Mouse (Mus musculus): ENCODE results near the gene Trim17.
"Not testable (repeated sequence)": the region's sequence is repeated elsewhere in the genome, so short reads cannot be mapped to it uniquely, and the experiment has no call there.

The Trim17 gene

GRCm38 (mm10) chr11:58947798-58948528 is 6.5 kb upstream of the Trim17 start:
- no peak for DNase-seq

GRCm38 (mm10) chr11:58948542-58949479 is 5.7 kb upstream of the Trim17 start, which contains the start of gene Hist3h2ba:
Gene Hist3h2ba (plus strand): TSS chr11:58948920.
- DNase-seq: peak; percentile 48 to 71

GRCm38 (mm10) chr11:58949480-58950431 is 4.7 kb upstream of the Trim17 start:
- DNase-seq: no peak

- DNase-seq: no peak
Measured at GRCm38 (mm10) chr11:58951210-58951609, 3.3 kb upstream of the Trim17 start.

GRCm38 (mm10) chr11:58953351-58954169 is 925 bp upstream of the Trim17 start:
- peak; percentile 39 to 49 for DNase-seq

- DNase-seq: not testable (repeated sequence)
Measured at GRCm38 (mm10) chr11:58954170-58954419, 390 bp upstream of the Trim17 start.

GRCm38 (mm10) chr11:58955143-58955867 is 820 bp downstream of the Trim17 start:
- no peak for DNase-seq

GRCm38 (mm10) chr11:58955868-58956257 is 1.4 kb downstream of the Trim17 start:
- no peak for DNase-seq

GRCm38 (mm10) chr11:58957226-58957914 is 2.9 kb downstream of the Trim17 start:
- no peak for DNase-seq

GRCm38 (mm10) chr11:58958536-58958935 is 4.1 kb downstream of the Trim17 start:
- DNase-seq: no peak

GRCm38 (mm10) chr11:58959186-58959825 is 4.8 kb downstream of the Trim17 start:
- DNase-seq: no peak

GRCm38 (mm10) chr11:58959921-58960465 is 5.5 kb downstream of the Trim17 start:
- peak in 1 of 2 experiments; percentile 70 for DNase-seq

GRCm38 (mm10) chr11:58961364-58962177 is 7.1 kb downstream of the Trim17 start:
- no peak for DNase-seq

- no peak for DNase-seq
Measured at GRCm38 (mm10) chr11:58963543-58963942, 9.1 kb downstream of the Trim17 start.

GRCm38 (mm10) chr11:58964216-58964615 is 9.7 kb downstream of the Trim17 start:
- DNase-seq: no peak

GRCm38 (mm10) chr11:58965001-58965760 is 10.7 kb downstream of the Trim17 start:
- no peak for DNase-seq

- no peak for DNase-seq
Measured at GRCm38 (mm10) chr11:58967346-58967745, 12.9 kb downstream of the Trim17 start.

- no peak for DNase-seq
Measured at GRCm38 (mm10) chr11:58968551-58968950, 14.1 kb downstream of the Trim17 start.

All from thymus, adult 18-20 months (tissue).